Mouse (Mus musculus): ENCODE data around the gene Tpbg.

GRCm38 (mm10) chr9:85856511-85856910 lies 14.3 kb downstream of the Tpbg start:
- TF ChIP-seq CTCF (IDR thresholded peaks at IDR 0.05; ENCODE audit: borderline replicate concordance, insufficient read depth, low read depth, low read length) (no peak), POLR2A (IDR thresholded peaks at IDR 0.05; ENCODE audit: borderline replicate concordance, insufficient read depth, low read length) (no peak)

All from cerebellum, adult 2 months (tissue).